ENCODE assay signal across 10 mouse cellular contexts in the genomic region with DNA sequence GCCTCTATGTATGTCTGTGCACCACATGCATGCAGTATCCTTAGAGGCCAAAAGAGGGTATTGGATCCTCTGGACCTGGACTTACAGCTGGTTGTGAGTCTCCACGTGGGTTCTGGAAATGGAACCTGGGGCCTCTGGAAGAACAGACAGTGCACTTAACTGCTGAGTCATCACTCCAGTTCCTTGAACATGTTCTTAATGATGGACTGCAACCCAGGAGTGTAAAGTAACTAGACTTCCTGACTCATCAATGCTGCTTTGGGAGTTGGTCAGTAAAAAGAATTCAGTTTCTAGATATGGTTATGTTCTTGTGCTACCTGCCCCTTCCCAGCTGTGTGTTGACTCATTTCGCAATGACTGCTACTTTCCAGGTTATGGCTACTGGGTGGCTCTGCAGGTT.
"Had no signal": no experiment of that assay in that cellular context is flagged by ENCODE, and none has a peak within 500 bp of the region (broad histone marks: within the 10 kb centered on the region; RNA-seq: fewer than 3 reads in every experiment).

No protein-coding gene starts in this region.

- DNase-seq: kidney, postnatal 36 days; layer of hippocampus, adult 9-11 months; lung, adult 18-20 months; right cerebral cortex, postnatal 14 days; thymus, adult 2 months; thymus, postnatal 25 days had no signal

- H3K4me3 ChIP-seq: limb, embryonic 13.5 days; midbrain, embryonic 13.5 days had no signal

- H3K27ac ChIP-seq: kidney, postnatal 0 days; limb, embryonic 13.5 days; liver, embryonic 14.5 days; midbrain, embryonic 13.5 days had no signal

- H3K36me3 ChIP-seq: limb, embryonic 13.5 days; midbrain, embryonic 13.5 days had no signal

- H3K4me2 ChIP-seq: limb, embryonic 13.5 days; midbrain, embryonic 13.5 days had no signal

- H3K9me3 ChIP-seq: limb, embryonic 13.5 days; midbrain, embryonic 13.5 days had no signal

- ATAC-seq: midbrain, embryonic 13.5 days had no signal

- H3K9ac ChIP-seq: limb, embryonic 13.5 days; liver, embryonic 14.5 days; midbrain, embryonic 13.5 days had no signal

- H3K4me1 ChIP-seq: limb, embryonic 13.5 days; midbrain, embryonic 13.5 days had no signal

- H3K27me3 ChIP-seq: limb, embryonic 13.5 days; midbrain, embryonic 13.5 days had no signal
